Mouse (Mus musculus): ENCODE results near the gene Slc17a7.

DNA sequence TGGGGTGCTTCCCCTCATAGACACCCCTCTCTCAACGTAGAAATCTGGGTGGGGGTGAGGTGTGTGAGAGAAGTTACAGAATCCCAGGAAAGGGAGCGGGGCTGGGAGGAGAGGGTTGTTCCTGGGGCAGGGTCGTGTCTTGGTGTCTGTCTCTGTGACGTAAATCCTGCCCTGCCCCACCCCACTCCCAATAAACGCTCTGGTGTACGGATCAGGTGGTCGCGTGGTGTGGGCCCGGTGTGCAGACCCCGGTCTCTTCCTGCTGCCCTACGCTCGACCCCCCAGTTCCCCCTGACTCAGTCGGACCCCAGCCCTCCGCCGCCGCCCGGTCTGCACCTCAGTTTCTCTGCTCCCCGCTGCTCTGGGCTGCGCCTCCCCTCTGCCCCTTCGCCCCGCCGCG, 12.2 kb downstream of the Slc17a7 start:
- TF ChIP-seq POLR2A (IDR thresholded peaks at IDR 0.05; ENCODE audit: insufficient read depth, low read length) (no peak), CTCF (IDR thresholded peaks at IDR 0.05; ENCODE audit: low read depth, low read length) (no peak), EP300 (IDR thresholded peaks at IDR 0.05; ENCODE audit: insufficient read depth, low read depth, low read length) (no peak)
